Mouse (Mus musculus): ENCODE data around the gene Psen2.

Gene Psen2

DNA sequence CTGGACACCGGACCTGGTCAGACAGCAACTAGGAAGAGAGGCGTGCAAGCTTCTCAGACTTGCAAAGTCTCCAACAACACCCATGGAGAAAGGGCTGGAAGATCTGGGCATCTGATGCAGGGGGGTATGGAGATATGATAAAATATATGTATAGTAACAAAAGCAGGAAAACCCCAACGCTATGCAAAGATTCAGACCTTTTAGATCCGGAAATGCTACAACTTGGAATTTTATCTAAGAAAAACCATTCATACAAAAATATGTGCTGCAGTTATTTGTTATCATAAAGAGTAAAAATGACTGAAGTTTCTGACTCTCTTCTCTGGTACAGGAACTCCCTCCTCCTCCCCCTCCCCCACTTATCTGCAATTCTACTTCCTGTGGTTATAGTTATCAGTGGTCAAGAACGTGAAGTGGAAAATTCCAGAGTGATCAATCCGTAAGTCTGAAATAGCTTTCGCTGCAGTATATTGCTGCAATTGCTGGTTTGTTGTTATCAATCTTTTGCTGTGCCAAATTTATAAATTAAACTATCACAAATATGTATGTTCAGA, 14.6 kb downstream of the Psen2 start:
- no peak for DNase-seq

DNA sequence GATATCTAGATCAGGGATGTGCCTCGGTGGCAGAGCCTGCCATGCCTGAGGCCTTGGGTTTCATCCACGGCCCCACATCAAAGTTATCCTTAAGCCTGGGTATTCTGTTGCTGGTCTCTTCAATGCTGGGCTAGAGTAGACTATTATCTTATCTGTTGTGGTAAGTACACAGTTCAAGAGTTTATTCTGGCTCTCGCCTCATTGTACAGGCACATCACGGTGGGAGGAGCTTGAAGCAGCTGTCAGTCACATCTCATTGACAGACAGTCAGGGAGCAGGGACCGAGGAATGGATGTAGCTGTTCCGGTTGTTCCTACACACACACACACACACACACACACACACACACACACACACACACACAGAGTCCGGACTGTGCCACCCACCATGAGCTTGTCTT, 15.3 kb downstream of the Psen2 start:
- no peak for DNase-seq

DNA sequence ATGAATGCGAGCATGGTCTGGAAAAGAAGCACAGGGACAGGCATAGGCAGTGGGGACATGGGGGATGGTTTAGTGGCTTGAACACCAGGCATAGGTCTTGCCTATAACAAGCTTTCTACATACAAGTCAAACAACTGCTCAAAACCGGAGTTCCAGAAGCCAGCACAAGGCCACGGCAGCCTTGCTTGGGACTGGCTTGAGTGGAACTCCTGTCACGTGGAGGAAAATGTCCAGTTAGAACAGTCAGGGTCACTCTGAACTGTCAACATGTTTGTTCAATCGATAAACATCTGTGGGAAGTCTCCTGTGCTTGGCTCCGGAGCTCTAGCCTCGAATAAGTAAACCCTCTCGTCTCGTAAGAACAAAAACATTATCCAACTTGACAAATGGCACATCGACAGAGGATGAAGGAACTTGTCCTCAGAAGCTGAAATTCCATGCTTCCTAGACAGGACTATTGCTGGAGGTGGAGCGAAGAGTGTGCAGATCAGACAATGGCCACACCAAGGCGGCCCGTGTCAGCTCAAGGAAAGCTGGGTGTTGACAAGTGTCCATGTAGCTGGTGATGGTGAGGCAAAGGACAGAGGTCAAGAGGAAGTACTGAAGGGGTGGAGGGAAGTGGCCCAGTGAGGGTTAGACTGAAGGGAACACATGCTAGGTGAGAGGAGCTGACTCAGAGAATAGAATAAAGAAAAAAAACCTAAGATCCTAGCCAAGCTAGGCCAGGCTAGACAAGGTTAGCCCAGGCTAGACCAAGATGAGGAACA, 17.3 kb downstream of the Psen2 start:
- DNase-seq, result no peak

DNA sequence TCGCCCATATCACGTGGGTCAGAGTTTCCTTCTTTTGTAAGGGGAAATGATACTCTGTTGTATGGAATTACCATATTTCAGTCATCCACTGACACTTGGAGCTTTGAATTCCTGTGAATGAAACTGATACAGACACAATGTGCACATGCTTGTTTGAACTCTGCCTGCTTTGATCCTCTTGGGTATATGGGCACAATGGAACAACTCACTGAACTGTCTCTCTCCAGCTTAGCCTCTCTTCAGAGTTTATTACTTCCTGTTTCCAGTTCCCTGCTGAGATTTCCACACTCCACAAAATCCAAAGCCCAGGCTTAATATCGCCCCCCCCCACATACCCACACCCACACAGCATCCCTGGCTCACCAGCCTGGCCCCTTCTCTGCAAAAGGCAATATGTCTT, 31.5 kb downstream of the Psen2 start:
- no peak for DNase-seq

DNA sequence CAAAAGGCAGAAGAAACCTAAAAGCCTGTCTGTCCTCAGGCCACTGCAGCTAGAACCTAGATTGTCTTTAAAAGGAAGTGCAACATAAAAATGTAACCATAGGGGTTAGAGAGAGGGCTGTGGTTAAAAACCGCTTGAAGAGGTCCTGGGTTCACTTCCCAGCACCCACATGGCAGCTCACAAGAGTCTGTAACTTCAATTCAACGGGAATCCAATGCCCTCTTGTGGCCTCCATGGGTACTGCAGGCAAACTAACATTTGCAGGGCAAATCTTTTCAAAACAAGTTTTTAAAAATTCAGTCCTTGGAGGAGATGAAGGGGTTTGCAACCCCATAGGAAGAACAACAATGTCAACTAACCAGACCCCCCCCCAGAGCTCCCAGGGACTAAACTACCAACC, 32.7 kb downstream of the Psen2 start:
- no peak for DNase-seq

DNA sequence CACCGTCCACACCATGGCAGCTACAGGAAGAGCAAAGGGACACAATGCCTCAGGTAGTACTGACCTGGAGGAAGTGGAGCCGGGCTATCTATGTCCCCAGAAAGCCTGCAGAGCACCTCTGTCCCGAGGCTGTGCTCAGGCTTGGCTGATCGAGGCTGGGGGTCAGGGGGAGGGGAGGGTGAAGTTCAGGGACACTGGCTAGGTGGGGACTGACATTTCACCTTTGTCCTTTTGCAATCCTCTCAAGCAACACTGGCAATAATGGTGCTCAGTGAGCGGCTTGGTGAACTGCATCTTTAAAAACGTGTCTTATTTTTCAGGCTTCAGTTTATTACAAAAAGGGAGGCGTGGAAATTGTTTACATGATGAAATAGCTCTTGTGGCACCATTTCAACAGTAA, 33.3 kb downstream of the Psen2 start:
- DNase-seq, result no peak

DNA sequence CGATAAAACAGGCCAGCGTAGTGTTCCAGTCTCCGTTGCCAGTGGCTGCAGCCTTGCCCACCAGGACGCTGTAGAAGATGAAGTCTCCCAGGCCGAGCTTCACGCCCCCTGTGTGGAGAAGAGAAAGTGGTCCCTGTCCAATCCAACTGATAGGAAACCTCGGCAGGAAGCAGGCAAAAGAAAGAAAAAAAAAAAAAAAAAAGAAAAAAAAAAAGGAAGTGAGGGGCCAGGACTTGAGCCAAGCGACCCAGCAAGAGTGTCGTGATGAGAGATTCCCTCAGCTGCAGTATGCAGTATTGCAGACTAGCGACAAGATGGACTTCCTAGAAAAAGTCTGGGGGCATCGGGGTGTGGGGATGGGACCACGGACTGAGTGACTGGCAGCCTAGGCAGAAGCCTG, 34.4 kb downstream of the Psen2 start:
- no peak for DNase-seq

DNA sequence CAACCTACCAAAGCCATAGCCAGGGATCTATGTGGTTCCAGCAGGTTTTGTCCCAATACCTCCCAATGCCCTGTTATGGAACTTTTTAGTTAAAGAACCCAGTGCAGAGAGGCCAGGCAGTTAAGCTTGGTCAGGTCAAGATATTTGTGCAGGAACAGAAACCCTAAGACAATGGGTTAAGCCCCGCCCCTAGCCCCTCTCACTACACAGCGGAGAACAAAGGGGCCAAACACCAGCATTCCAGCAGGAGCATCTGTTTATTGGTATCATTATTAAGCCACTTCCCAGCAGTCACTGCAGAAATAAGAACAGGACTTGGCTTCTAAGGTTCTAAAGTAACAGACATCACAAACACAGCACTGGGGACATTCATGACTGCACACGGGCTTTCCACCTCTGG, 36.5 kb downstream of the Psen2 start:
- DNase-seq, result no peak

DNA sequence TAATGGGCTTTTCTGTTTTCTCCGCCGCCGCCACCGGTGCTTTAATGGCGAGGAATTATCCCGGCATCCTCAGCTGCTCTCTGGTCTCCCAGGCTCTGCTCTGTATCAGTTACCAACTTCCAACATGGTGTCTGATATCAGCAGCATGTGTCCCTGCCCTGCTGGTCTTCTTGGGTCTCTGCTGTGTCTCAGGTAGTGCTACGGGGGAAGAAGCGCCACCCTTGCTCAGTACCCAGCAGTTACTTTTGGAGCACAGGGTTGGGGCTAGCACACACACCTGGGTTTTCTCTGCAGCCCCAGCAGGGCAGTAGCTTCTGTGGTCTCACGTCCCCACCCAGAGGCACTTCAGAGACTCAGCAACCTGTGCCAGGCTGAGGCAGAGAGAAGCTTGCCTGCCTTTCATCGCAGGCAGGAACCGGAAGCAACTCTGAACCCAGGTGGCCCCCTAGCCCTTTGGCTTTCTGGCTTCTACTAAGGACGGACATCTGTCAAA, 37.0 kb downstream of the Psen2 start:
- DNase-seq, result peak; percentile 31 to 38

DNA sequence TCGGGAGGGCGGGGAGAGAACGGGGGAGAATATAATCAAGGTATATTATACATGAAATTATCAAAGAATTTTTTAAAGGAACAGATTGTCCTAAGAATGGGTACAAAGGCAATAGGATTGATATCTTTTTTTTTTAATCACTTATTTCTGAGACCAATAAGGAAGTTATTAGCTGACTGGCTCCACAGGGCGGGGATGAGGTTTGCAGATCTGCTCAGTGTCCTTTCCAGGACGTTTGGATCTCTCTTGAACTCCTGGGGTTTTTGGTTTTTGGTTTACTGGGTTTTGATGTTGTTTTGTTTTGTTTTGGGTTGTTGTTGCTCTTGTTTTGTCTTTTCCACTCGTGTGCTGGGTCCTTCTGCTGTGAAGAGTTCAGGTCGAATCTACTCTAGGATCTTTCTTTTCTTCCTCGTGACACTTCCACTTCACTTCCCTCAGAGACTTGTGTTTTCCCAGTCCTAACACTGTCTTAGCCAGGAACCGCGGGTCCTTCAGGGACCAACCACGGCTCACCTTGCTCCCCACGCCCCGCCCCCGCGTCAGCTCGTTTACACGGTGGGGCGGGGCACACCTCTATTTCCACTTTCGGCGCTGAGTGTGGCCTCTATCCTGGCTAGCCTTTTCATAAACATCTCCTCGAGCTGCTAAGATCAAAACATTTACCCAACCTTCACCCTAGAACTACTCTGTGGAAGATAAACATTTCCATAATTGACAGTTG, 37.6 kb downstream of the Psen2 start:
- DNase-seq, result peak; percentile 82 to 84

DNA sequence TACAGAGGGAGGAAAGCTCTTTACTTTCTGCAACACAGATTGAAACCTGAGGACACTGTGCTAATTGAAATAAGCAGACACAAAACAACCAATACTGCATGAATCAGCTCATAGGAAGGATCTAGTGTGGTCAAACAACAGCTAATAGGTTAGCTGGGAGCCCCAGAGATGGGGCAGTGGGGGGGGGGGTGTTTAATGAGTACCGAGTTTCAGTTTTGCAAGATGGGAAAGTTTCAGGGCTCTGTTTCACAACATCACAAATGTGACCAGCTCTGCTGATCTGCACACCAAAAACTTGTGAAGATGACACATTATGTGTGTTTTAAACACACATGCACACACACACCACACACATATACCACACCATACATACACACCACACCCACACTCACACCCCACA, 41.2 kb downstream of the Psen2 start:
- no peak for DNase-seq

DNA sequence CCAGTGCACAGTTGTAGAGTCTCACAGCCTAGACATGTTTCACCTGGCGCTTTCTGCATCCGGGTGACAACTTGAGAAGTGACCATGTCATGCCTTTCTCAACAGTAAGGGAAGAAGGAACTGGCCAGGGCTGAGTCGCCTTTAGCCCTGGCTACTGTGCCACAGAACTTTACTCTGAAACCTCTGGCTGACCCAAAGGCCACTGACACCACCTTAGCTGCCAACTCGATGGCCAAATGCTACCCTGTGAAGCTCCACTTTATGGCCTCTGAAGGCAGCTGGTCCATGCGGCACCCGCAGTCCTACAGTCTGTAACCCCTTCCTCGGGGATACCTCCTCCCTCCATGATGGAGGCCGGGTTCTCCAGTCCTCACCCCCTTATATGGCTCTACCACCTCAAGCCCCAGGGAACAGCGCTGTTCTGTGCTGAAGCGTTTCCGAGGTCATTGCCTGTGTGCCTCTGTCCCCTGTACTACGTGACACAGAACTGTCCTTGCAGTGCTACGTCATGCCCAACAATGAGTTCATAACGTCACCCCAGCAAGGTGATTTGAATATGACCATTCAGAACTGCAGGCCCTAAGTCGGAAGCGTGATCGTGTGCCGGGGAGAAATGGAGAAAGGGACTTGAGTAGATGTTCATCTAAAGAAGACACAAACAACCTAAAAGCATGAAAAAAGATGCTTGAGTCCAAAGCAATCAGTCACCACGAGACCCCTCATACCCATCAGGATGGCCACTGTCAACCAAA, 42.3 kb downstream of the Psen2 start:
- DNase-seq, result no peak

DNA sequence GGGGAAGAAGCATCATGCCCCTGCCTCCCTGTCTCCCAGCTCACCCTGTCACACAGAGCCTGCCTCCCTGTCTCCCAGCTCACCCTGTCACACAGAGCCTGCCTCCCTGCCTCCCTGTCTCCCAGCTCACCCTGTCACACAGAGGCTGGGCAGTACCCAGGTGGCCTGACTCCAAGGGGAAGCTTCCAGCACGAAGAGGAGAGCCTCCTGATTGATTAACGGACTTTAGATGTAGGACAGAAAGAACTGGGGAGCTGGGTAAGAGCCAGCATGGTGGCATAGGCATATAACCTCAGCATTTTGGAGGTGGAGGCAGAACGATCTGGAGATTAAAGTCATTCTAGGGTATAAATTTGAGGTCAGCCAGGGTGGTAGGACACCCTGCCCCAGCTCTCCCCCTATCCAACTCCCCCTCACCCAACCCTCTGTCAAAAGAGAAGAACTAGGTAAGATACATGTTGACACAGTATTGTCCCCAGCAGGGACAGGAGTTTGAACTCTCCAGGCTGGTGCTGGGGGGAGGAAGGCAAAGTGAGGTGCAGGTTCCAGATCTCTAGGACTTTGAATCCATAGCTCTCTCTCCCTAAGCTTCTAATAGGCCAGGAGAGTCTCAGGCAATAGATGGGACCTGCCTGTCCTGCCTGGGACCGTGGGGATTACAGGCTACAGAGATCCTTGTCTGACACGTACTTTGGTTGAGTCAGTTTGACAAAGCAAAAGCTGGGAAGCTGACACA, 46.5 kb downstream of the Psen2 start:
- DNase-seq, result no peak

DNA sequence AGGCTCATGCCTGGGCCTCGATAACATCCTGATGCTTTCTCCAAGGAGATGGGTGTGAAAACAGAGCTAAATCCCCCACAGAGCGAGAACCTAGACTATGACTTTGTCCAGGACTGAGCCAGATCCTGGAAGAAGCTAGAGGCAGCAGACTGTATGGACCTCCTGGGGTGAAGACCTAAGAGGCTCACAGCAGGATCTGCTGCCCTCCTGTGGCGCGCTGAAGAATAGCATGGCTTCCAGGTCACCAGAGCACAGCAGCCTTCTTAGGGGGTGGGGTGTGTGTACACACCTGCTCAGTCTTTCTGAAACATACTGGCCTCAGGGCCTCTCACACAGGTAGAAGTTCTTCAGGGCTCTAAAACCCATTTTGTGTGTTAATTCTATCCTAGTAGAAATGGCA, 48.2 kb downstream of the Psen2 start:
- DNase-seq, result peak; percentile 70 to 77

DNA sequence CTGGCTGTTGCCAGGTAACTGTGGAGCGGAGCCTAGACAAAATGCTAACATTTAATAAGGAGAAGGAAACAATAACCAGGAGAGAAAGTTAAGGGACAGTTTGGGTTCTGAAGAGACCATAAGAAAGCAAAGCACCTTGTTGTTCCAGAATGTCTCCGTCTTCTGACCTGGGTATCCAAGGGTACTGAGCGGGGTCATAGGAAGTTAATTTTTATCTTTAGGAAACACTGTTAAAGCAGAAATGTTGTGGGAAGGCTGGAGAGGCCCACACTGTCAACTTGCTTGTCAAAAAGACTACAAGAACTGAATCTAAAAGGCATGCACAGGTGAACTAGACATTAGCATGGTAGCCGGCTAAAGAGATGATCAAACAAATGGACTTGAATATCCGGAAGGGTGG, 50.3 kb downstream of the Psen2 start:
- no peak for DNase-seq

DNA sequence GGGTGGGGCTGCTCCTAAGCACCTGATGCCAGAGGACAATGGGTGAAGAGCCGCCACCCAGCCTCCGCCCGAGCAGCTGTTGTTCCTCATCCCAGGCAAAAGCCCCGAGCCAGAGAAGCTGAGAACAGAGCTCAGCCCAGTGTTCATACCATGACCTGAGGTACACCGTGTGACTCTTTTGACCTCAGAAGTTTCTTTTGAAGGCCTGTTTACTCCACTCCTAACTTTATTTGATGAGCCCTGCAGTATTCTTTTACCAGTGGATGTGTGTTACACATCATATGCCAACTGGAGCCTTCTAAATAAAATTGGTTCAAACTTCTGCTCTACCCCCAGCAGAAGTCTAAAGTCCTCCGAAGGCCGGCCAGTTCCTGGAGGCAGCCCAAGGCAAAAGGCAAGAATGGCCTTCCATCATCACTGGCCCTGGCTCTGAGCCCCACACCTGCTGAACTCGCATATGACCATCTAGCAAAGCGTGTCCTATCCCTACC, 52.4 kb downstream of the Psen2 start:
- no peak for DNase-seq

DNA sequence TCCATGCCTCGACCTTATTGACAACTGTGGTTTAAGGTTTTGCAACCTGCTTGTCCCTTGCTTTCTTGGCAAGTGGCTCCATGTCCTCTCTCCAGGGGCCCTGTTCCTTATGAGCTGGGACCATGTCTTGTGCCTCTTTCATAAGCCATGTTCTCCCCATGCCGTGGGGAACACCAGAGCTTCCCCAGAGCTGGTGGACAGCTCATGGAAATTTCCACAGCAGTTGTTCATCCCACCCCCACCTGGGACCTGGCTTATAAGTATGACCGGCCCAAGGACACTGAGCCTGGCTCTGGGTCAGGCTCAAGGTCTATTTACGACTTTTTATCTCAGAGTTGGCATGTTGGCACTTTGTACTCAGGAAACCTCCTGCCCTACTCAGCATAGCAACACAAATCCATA, 53.2 kb downstream of the Psen2 start:
- DNase-seq, result no peak

DNA sequence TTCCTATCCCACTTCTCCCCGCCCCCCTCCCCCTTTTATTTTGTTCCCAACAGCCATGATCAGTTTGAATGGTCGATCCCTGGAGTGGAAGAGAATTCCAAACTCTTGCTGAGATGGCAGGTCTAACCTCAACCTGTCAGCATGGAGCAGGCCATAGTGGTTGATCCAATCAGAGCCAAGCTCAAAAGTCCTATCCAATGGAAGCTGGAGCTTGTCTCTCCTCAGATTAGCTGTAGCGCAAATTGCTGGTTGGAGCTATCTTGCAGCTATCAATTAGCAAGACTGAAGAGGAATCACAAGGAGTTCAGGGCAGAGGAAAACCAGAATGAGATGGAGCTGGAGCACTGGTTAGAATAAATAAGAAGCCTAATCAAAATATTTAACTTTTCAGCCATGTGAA, 54.9 kb downstream of the Psen2 start:
- no peak for DNase-seq

DNA sequence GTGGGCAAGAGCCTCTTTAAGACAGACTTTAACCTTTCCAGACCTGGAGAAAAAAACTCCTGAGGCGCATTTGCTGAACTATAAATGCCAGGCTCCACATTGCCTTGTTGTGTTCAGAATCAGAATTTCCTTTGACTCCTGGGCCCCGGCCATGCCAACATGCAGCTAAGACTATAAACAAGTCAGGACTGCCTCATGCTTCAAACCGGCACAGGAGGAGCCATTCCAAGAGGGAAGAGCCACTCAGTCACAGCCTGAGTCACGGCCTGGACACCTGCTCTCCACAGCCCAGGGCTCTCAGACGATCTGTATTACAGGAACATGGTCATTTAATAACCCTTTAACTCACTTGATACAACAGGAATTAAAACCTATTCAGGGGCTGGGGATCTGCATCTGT, 62.5 kb downstream of the Psen2 start:
- DNase-seq, result no peak

DNA sequence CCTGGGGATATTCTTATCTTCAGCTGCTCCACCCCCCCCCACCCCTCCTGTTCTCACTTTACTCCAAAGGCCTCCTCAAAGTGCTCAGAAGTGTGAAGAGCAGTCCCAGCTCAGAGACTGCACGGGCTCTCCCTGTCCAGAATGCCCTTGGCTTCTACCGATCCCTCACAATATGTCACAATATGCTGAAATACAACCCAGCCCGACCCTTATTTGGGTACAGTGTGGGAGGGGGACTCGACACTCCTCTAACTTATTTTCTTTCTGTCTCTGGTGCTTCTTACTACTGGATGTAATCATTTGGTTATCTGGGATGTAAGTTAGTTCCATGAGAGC, 63.6 kb downstream of the Psen2 start:
- DNase-seq, result no peak

DNA sequence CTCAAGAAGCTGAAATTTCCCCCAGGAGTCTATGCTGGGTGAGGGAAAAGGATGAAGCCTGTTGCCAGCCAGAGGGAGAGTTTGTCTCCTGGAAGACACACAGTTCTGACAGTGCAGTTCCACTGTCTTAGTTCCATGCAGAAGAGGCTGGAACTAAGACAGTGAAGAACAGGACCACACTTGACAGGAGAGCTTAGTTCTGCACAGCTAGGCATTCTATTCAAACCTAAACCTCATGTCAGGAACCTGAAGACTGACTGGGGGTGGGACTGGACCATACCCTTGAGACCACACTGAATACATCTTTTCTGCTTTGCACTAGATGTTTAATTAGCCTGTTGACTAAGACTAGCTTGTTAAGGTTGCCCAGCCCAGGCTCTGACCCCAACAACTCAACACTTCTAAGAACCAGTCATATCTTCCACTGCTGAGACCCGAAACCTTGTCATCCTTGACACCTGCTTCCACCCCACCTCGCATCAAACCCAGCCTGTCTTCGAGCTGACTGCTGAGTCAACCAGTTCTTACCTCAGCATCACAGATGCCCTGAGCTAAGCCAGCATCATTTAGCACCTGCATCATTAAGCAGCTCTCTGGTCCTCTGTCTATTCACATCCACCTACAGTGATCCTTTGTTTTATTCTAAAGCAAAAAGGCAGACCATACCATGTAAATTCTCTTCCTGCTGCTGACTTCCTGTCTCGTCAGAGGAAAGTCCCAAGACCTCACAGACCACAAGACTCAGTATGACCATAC, 64.1 kb downstream of the Psen2 start, which contains the start of gene Coq8a:
Coq8a (minus strand) TSS at position 644 of the 756 bp plus-strand sequence.
- DNase-seq, result no peak

DNA sequence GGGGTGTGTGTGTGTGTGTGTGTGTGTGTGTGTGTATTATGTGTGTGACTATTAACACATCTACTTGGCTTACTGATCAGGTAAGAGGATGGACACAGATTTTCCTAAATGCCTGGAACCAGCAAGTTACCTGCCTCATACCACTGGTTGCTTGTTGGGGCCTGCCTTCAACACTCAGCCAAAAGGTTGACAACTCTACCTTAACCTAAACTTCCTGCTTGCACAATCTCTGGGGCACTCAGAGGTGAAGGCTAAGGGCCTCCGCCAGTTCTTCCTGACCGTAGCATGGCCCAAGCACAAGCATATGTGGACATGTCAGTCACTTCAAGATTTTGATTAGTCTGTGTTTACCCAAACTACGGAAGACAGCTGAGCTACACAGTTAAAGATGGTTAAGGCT, 65.3 kb downstream of the Psen2 start:
- DNase-seq, result peak; percentile 17 to 27

Data from lung, adult 18-20 months (tissue).